Mouse (Mus musculus): ENCODE data around the gene Kdelr1. TPM values are rescaled to one million over a fixed set of nuclear protein-coding genes. Genes with fewer than 3 reads are reported as not detected.
"Not testable (repeated sequence)": the region's sequence is repeated elsewhere in the genome, so short reads cannot be mapped to it uniquely, and the experiment has no call there.

The Kdelr1 gene
- polyA plus RNA-seq, 1 experiment: 353 TPM

- no peak for DNase-seq (ENCODE audit: low read depth)
Observed at GRCm38 (mm10) chr7:45870282-45871058, 2.1 kb upstream of the Kdelr1 start.

DNA sequence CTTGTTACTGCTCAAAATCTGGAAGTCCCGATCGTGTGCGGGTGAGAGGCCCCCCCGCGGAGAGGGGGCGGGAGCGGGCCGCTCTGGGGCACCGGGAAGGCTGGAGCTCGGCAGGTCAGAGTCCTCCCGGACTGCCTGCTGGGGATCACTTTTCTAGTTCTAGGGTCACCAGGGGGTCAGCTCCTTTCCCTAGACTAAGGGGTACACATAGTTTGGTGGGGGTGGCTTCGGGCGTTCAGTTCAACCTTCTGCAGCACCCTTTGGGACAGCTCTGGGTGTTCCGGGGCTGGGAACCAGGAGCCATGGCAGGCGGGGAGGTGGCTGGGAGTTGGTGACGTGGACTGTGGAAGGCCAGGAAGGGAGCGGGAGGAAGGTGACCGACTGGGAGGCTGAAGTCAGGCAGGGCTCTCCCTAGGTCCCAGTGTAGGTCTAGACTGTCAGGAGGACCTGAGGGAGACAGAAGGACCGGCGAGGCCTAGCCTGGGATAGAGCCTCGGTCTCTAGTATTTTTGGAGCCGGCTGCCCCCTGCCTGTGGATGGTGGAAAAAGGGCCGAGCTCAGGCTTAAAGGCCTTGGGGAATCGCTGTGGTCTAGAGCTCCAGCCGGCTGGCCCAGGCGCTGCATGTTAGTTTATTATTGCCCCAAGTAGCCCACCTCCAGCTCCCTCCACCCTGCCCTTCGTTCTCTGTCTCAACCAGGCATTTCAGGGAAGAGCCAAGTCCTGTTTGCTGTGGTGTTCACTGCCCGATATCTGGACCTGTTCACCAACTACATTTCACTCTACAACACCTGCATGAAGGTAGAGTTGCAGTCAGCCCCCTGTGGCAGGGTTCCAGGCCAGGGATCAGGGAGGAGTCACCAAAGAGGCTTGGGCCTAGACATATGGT is 732 bp downstream of the Kdelr1 start:
- DNase-seq (ENCODE audit: low read depth): no peak

- no peak for DNase-seq (ENCODE audit: low read depth)
Observed at GRCm38 (mm10) chr7:45876895-45877294, 4.3 kb downstream of the Kdelr1 start.

- DNase-seq (ENCODE audit: low read depth): not testable (repeated sequence)
Observed at GRCm38 (mm10) chr7:45878278-45878677, 5.7 kb downstream of the Kdelr1 start, which contains the start of gene Grin2d. TSS of gene Grin2d (minus strand) at chr7:45878378.

- DNase-seq (ENCODE audit: low read depth): no peak
Observed at GRCm38 (mm10) chr7:45880531-45880930, 8.0 kb downstream of the Kdelr1 start.

GRCm38 (mm10) chr7:45881011-45881410 is 8.4 kb downstream of the Kdelr1 start:
- DNase-seq (ENCODE audit: low read depth): no peak

- no peak for DNase-seq (ENCODE audit: low read depth)
Observed at GRCm38 (mm10) chr7:45887246-45887645, 14.7 kb downstream of the Kdelr1 start.

DNA sequence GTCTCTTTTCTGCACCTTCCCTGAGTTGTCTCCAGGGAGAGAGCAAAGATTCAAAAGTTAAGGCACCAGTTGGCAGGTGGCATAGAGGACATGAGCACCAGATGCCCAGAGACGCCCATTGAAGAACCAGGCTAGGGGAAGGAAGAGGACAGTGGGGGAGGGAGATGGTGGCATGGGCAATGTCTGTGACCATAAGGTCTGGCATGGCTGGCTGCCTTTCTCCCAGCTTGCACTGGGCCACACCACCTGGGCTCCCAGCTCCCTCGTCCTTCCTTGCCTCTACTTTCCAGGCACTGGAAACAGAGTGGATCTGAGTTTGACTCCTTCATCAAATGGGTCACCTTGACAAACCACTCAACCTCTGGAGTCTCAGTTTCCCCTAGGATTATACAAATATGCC is 20.1 kb downstream of the Kdelr1 start:
- DNase-seq (ENCODE audit: low read depth): no peak

- no peak for DNase-seq (ENCODE audit: low read depth)
Observed at GRCm38 (mm10) chr7:45895931-45896516, 23.5 kb downstream of the Kdelr1 start.

GRCm38 (mm10) chr7:45896517-45897257 is 24.1 kb downstream of the Kdelr1 start, which contains the start of the genes Syngr4 and Tmem143:
TSS of gene Syngr4 (minus strand) at chr7:45896714.
TSS of gene Tmem143 (plus strand) at chr7:45896941.
- peak; percentile 86 for DNase-seq (ENCODE audit: low read depth)

DNA sequence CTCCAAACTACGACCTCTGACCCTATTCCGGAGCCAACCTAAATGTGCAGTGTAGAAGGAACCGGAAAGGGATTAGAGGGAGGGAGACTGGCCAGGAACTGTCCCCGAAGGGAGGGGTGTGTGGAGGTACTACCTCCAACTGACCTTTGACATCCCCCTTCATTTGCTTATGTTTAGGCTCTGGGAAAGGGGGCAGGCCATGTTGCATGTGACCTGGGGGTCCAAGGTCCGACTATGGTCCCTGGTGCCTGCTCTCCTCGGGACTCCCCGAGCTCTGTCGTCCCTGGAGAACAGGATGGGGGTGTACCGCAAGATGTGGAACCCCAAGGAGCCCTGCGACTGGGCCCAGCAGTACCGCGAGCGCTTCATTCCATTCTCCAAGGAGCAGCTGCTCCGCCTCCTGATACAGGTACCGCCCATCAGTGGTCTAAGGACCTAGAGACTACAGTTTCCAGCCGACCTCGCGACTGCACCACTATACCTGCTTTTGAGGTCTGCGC is 24.7 kb downstream of the Kdelr1 start:
- no peak for DNase-seq (ENCODE audit: low read depth)

DNA sequence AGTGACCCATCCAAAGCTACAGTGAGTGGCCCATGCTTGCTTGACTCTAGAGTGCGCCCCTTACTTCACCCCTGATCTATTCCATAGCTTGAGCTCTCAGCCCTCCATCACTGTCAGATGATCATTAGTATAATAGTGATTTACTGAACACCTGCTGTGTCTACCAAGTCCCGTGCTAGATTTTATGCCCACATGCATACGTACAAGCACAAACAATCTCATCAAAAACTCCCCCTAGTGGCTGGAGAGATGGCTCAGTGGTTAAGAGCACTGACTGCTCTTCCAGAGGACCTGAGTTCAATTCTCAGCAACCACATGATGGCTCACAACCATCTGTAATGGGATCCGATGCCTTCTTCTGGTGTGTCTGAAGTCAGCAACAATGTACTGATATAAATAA is 25.6 kb downstream of the Kdelr1 start:
- DNase-seq (ENCODE audit: low read depth): not testable (repeated sequence)

GRCm38 (mm10) chr7:45901562-45901961 is 29.0 kb downstream of the Kdelr1 start:
- no peak for DNase-seq (ENCODE audit: low read depth)

DNA sequence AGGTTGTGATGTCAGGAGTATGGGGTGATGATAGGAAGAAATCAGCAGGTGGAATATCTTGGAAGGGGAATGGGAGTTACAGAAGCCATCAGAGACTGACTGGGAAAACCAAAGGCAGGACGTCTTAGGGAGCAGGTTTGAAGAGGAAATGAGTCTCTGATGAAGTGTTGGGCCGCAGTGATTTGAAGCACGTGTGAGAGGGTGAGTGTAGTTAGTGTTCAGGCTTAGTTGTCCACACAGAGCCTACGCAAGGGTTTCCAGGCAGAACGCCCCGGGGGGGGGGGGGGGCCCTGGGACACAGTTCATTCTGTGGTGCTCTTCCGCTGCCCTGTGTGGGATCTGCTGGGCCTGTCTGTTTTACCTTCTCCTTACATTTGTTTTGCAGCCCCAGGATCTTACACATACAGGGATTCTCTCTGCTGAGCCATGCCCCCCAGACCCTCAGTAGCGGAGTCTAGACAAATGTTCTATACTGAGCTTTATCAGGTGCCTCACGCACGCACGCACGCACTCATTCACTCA is 30.0 kb downstream of the Kdelr1 start:
- no peak for DNase-seq (ENCODE audit: low read depth)

DNA sequence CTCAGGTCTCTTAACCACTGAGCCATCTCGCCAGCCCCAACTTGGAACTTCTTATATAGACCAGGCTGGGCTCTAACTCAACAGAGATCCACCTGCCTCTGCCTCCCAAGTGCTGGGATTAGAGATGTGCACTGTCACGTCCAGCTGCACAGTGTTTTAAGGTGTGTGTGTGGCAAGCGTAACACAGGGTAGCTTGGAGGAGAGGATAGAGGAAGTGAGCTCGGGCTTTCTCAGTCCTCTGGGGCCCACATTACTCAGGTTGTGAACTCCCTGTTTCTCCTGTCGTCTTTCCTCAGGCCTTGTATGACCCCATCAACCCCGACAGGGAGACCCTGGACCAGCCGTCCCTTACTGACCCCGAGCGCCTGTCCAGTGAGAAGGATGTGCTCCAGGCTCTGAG is 34.0 kb downstream of the Kdelr1 start:
- DNase-seq (ENCODE audit: low read depth): no peak

DNA sequence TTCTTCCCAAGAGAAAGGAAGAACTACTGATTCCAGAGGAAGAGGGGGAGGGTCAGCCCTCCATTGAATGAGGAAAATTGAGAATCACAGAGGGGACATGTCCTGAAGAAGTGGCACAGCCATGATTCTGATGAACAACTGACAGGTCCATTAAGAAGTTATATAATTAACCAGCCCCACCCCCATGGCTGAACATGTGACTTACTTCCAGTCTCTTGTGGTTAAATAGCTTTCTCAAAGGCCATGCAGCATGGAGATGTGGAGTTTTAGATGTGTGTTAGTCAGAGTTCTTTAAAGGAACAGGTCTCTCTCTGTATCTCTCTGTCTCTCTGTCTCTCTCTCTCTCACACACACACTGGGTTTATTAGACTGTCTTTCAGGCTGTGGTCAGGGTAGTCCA is 35.8 kb downstream of the Kdelr1 start:
- DNase-seq (ENCODE audit: low read depth): no peak

DNA sequence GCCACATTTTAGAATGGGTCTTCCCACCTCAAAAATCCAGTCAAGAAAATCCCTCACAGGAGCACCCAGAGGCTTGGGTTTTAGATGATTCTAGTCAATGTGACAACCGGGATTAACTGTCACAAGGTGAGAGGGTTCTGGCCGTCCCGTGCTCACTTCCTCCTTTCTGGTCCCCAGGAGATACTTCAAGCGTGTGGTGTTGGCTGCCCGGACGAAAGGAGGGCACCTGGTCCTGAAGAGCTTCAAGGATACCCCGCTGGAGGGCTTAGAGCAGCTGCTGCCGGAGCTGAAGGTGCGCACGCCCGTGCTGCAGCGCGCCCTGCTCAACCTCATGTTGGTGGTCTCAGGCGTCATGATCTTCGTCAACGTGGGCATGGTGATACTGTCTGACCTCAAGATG is 36.6 kb downstream of the Kdelr1 start:
- no peak for DNase-seq (ENCODE audit: low read depth)

- no peak for DNase-seq (ENCODE audit: low read depth)
Observed at GRCm38 (mm10) chr7:45914067-45914466, 41.5 kb downstream of the Kdelr1 start.

DNA sequence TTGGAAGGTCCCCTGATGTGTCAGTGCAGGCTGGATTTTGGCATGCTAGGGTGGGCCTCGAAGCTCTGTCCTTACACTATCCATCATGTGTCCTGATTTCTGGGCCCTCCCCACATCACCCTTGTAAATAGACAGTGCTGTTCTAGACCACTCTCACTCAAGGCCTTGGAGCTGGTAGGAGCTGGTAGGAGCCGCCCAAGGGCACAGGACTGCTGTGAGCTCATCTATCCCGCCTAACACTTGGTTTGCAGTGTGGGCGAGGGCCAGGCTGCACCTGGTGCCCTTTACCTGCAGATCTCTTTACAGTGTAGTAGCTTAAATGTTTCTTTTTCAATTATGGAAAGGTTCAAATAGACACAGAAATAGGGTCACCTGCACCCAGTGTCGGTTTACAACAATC is 42.4 kb downstream of the Kdelr1 start:
- no peak for DNase-seq (ENCODE audit: low read depth)

GRCm38 (mm10) chr7:45916056-45917003 is 43.8 kb downstream of the Kdelr1 start:
- no peak for DNase-seq (ENCODE audit: low read depth)
